Mouse (Mus musculus): ENCODE measurements around the gene Gm20388. TPM values are rescaled to one million over a fixed set of nuclear protein-coding genes. Genes with fewer than 3 reads are reported as not detected.
"Not testable (repeated sequence)": the region's sequence is repeated elsewhere in the genome, so short reads cannot be mapped to it uniquely, and the experiment has no call there.

Gm20388 gene
- polyA plus RNA-seq, 1 experiment from 2014 or later: not detected

DNA sequence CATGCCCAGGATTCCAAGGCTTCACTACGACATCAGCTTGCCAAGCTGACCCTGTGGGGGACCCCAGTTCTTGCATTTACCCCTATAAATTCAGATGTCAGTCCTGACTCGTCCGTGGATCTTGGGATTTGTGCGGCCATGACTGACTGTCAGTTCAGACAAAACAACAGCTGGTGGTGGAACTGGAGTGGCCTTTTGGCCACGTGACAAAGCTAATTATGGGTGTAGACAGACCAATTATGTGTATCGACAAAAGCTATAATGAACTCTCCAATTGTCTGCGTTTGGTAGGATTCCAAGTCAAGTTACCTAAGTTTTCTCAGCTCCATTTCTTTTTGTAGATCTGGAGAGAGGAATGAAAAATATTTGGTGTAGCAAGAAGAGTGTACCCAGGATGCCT is 4259.1 kb downstream of the Gm20388 start:
- ATAC-seq (ENCODE audit: low FRiP score): no peak
- no peak for DNase-seq (ENCODE audit: low spot score)
- Histone ChIP-seq H3K4me3 (replicated peaks; ENCODE audit: low read length) (no peak overlapping the region), H3K4me2 (replicated peaks) (no peak overlapping the region), H3K4me1 (replicated peaks; ENCODE audit: control insufficient read depth, insufficient read depth, low read length) (peaks cover 7% of the 10 kb centered on the region), H3K27ac (no peak overlapping the region), H3K9ac (no peak overlapping the region), H3K36me3 (replicated peaks; ENCODE audit: control insufficient read depth, insufficient read depth) (no peaks in the 10 kb centered on the region), H3K9me3 (ENCODE audit: control insufficient read depth, low read length) (no peaks in the 10 kb centered on the region), H3K27me3 (ENCODE audit: control insufficient read depth, insufficient read depth, low read length) (no peaks in the 10 kb centered on the region)
- WGBS: 44% methylated on average over 7 of the region's 7 CpGs

DNA sequence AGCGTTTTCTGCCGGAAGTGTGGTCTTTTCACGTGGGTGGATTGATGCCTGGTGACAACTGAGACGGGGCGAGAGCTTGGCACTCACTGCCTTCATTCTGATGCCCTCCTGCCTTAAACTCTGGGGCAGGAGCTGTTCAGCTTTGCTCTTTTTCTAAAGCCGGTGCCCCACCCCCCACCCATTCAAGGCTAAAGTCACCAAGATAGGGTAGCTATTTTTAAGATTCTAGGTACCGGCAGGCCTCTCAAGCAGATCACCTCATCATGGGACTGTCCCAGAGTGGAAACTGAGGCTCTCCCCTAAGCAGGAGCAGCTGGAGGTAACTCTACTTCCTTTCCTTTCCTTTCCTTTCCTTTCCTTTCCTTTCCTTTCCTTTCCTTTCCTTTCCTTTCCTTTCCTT is 4260.0 kb downstream of the Gm20388 start:
- H3K4me1 ChIP-seq (replicated peaks; ENCODE audit: control insufficient read depth, insufficient read depth, low read length): peaks cover 10% of the 10 kb centered on the region
- H3K4me2 ChIP-seq (replicated peaks): no peak overlapping the region
- no peak for ATAC-seq (ENCODE audit: low FRiP score)
- 87% methylated on average over 7 of the region's 7 CpGs for WGBS
- no peak overlapping the region for H3K9ac ChIP-seq
- H3K36me3 ChIP-seq (replicated peaks; ENCODE audit: control insufficient read depth, insufficient read depth): no peaks in the 10 kb centered on the region
- no peak overlapping the region for H3K4me3 ChIP-seq (replicated peaks; ENCODE audit: low read length)
- H3K27me3 ChIP-seq (ENCODE audit: control insufficient read depth, insufficient read depth, low read length): no peaks in the 10 kb centered on the region
- no peak overlapping the region for H3K27ac ChIP-seq
- no peak for DNase-seq (ENCODE audit: low spot score)
- H3K9me3 ChIP-seq (ENCODE audit: control insufficient read depth, low read length): no peaks in the 10 kb centered on the region

DNA sequence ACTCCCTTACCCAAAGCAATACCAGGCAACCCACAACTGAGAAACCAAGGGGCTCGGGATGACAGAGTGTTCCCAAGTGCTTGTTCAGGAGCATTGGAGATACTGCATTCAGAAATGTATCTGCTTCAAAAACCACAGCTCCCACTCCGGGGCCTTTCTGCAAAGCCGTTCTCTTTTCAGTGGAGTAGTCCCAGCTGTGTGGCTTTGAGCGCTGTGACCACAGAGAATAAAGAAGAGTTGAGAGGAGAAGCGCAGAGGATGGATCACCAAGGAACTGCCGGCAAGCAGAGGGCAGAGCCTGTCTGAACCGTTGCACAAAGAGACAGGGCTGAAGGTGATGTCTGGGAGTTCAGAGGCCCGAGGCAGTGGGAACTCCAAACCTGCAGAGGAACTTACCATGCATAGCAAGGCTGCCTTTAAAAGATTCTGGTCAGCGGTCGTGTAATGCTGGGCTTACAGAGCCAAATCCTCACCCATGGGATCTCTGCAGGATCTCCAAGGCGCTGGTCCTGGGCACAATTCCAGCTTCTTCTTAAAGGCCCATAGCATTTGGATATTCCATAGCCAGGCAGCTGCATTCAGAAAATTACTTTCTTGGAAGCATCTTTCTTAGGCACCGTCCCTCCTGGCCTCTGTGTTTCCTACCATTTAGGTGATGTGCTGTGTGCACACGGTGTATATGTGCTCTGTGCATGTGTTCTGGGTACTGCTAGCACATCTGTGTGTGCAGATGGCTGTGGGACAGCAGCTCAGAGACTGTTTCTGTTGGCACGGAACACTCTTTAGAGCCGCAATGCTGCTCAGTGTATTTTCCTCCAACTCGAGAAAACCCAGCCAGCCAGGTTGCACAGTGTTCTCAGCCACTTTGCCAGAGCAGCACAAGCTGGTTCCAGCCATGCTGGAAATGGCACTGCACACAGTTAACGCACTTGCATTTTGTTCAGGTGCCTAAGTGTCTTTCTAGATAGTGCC is 4261.2 kb downstream of the Gm20388 start:
- 50% methylated on average over 17 of the region's 17 CpGs for WGBS
- no peaks in the 10 kb centered on the region for H3K36me3 ChIP-seq (replicated peaks; ENCODE audit: control insufficient read depth, insufficient read depth)
- H3K27me3 ChIP-seq (ENCODE audit: control insufficient read depth, insufficient read depth, low read length): no peaks in the 10 kb centered on the region
- H3K4me1 ChIP-seq (replicated peaks; ENCODE audit: control insufficient read depth, insufficient read depth, low read length): peaks cover 18% of the 10 kb centered on the region
- no peak overlapping the region for H3K4me3 ChIP-seq (replicated peaks; ENCODE audit: low read length)
- peak overlapping the region; percentile 51 for H3K27ac ChIP-seq
- no peaks in the 10 kb centered on the region for H3K9me3 ChIP-seq (ENCODE audit: control insufficient read depth, low read length)
- ATAC-seq (ENCODE audit: low FRiP score): peak; percentile 41; the same call in 1 of the 2 replicates
- no peak for DNase-seq (ENCODE audit: low spot score)
- H3K9ac ChIP-seq: no peak overlapping the region
- no peak overlapping the region for H3K4me2 ChIP-seq (replicated peaks)

DNA sequence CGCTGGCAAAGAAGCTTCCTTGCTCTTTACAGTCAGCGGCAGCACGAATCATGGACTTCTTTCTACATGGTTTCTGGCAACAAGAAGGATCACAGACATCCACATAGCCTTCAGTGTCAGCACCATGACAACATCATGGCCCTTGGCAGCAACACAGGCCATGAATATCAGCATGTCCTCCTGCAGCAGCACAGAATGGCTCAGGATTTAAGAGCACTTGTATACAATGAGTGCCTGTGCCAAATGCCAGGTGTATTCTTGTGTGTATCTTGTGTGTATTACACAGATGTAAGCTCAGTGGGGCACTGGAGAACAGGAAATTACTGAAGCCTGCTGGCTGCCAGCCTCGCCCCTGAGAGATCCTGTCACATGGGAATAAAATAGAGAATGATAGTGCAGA is 4263.0 kb downstream of the Gm20388 start:
- peaks cover 18% of the 10 kb centered on the region for H3K4me1 ChIP-seq (replicated peaks; ENCODE audit: control insufficient read depth, insufficient read depth, low read length)
- no peaks in the 10 kb centered on the region for H3K27me3 ChIP-seq (ENCODE audit: control insufficient read depth, insufficient read depth, low read length)
- H3K36me3 ChIP-seq (replicated peaks; ENCODE audit: control insufficient read depth, insufficient read depth): no peaks in the 10 kb centered on the region
- no peak overlapping the region for H3K27ac ChIP-seq
- H3K9me3 ChIP-seq (ENCODE audit: control insufficient read depth, low read length): no peaks in the 10 kb centered on the region
- no peak overlapping the region for H3K9ac ChIP-seq
- no peak overlapping the region for H3K4me2 ChIP-seq (replicated peaks)
- no peak overlapping the region for H3K4me3 ChIP-seq (replicated peaks; ENCODE audit: low read length)
- ATAC-seq (ENCODE audit: low FRiP score) (no peak), DNase-seq (ENCODE audit: low spot score) (no peak)
- 75% methylated on average over 4 of the region's 4 CpGs for WGBS

DNA sequence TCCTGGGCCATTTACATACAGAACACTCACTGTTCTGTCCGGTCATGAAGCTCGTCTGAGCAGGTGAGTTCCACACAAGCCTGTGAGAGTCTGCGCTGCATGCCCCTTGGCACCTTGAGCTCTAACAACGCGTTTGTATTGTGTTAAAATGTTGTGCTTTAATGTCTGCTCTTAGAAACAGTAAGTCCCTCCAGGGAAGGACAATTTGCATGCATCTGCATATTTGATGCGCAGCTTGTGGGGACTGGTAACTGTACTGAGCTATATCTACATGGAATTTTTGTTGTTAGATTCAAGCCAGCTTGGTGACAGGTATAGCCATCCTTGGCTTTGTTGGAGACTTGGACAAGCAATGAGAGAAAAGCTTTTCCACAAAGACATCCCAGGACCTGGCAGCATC is 4265.5 kb downstream of the Gm20388 start:
- no peak; the same call in 1 of the 2 replicates for ATAC-seq (ENCODE audit: low FRiP score)
- Histone ChIP-seq H3K27ac (0 out of 2 replicates have a peak overlapping the region, but pooled peaks have one; percentile 35), H3K4me3 (replicated peaks; ENCODE audit: low read length) (no peak overlapping the region), H3K9me3 (ENCODE audit: control insufficient read depth, low read length) (no peaks in the 10 kb centered on the region), H3K4me2 (replicated peaks) (no peak overlapping the region), H3K4me1 (replicated peaks; ENCODE audit: control insufficient read depth, insufficient read depth, low read length) (peaks cover 18% of the 10 kb centered on the region), H3K9ac (no peak overlapping the region), H3K36me3 (replicated peaks; ENCODE audit: control insufficient read depth, insufficient read depth) (no peaks in the 10 kb centered on the region), H3K27me3 (ENCODE audit: control insufficient read depth, insufficient read depth, low read length) (no peaks in the 10 kb centered on the region)
- no peak for DNase-seq (ENCODE audit: low spot score)
- WGBS: 49% methylated on average over 6 of the region's 6 CpGs

DNA sequence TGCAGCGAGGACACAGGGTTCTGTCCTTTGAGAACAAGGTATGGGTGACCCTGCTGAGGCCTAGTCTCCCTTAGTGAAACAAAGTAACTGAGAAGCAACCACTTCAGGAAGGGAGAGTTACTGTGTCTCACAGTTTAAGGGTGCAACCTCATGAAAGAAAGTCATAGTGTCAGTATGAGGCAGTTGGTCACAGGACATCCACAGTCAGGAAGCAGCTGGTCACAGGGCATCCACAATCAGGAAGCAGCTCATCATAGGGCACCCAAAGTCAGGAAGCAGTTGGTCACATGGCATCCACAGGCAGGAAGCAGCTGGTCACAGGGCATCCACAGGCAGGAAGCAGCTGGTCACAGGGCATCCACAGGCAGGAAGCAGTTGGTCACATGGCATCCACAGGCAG is 4266.5 kb downstream of the Gm20388 start:
- H3K27ac ChIP-seq; H3K4me3 ChIP-seq (replicated peaks; ENCODE audit: low read length); H3K4me2 ChIP-seq (replicated peaks); H3K9me3 ChIP-seq (ENCODE audit: control insufficient read depth, low read length); H3K36me3 ChIP-seq (replicated peaks; ENCODE audit: control insufficient read depth, insufficient read depth); H3K27me3 ChIP-seq (ENCODE audit: control insufficient read depth, insufficient read depth, low read length); DNase-seq (ENCODE audit: low spot score); ATAC-seq (ENCODE audit: low FRiP score); H3K9ac ChIP-seq: not testable (repeated sequence)
- WGBS: 89% methylated on average over 1 of the region's 1 CpGs
- peaks cover 11% of the 10 kb centered on the region for H3K4me1 ChIP-seq (replicated peaks; ENCODE audit: control insufficient read depth, insufficient read depth, low read length)

DNA sequence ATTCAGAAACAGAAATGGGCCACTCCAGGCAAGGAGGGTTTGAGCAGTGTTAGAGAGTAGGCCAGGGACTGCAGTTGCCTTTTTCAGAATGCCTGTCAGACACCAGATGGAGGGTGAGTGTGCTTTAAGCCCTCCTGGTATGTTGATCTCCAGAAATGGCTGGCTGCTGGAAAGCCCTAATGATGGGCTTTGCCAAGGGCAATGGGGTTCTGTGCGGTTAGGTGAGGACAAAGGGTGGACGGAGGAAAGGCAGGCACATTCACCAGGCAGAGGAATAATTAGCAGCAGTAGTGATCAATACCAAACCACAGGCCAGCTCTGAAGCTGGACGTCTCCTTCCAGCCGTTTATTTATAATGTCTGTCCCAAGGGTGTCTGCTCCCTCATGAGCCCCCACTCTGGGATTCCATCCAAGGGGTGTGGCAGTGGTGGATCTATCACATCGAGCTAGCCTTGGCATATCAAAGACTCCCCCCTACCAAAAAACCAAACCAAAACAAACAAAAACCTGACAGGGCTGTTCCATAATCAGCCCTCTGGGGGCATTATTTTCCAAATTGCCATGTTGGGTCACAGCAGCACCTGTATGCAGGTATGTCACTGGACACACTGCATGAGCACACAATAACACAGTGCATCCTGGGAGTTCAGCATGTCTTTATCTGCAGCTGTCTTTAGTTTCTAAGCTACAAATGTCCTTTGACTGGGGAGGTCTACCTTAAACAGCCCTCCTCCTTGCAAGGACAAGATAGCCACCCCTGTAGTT is 4270.2 kb downstream of the Gm20388 start:
- DNase-seq (ENCODE audit: low spot score): no peak
- H3K27ac ChIP-seq: no peak overlapping the region
- no peaks in the 10 kb centered on the region for H3K9me3 ChIP-seq (ENCODE audit: control insufficient read depth, low read length)
- H3K36me3 ChIP-seq (replicated peaks; ENCODE audit: control insufficient read depth, insufficient read depth): no peaks in the 10 kb centered on the region
- no peak overlapping the region for H3K4me2 ChIP-seq (replicated peaks)
- peaks cover 19% of the 10 kb centered on the region for H3K4me1 ChIP-seq (replicated peaks; ENCODE audit: control insufficient read depth, insufficient read depth, low read length)
- no peaks in the 10 kb centered on the region for H3K27me3 ChIP-seq (ENCODE audit: control insufficient read depth, insufficient read depth, low read length)
- no peak for ATAC-seq (ENCODE audit: low FRiP score)
- H3K4me3 ChIP-seq (replicated peaks; ENCODE audit: low read length): no peak overlapping the region
- WGBS: 67% methylated on average over 5 of the region's 5 CpGs
- H3K9ac ChIP-seq: no peak overlapping the region

DNA sequence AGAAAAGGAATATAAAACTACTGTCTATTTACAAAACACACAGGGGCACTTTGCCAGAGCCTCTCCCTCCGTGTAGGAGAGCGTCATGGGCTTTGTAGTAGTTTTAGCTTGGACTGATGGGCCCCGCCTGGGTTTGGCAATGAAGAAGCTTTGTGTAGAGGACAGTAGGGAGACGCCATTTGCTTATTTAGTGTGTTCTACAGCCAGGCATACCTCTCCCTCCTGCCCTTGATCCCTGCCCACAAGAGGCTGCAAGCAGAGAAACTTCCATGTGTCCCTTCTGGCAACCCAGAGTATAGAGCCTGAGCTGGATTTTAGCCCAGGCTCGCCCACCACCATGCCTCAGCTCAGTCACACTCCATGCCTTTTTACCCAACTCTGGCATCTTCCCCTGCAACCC is 4271.1 kb downstream of the Gm20388 start:
- peaks cover 13% of the 10 kb centered on the region for H3K4me1 ChIP-seq (replicated peaks; ENCODE audit: control insufficient read depth, insufficient read depth, low read length)
- no peaks in the 10 kb centered on the region for H3K27me3 ChIP-seq (ENCODE audit: control insufficient read depth, insufficient read depth, low read length)
- DNase-seq (ENCODE audit: low spot score): no peak
- H3K27ac ChIP-seq: no peak overlapping the region
- H3K9me3 ChIP-seq (ENCODE audit: control insufficient read depth, low read length): no peaks in the 10 kb centered on the region
- ATAC-seq (ENCODE audit: low FRiP score): no peak
- H3K4me2 ChIP-seq (replicated peaks): no peak overlapping the region
- H3K36me3 ChIP-seq (replicated peaks; ENCODE audit: control insufficient read depth, insufficient read depth): no peaks in the 10 kb centered on the region
- no peak overlapping the region for H3K4me3 ChIP-seq (replicated peaks; ENCODE audit: low read length)
- no peak overlapping the region for H3K9ac ChIP-seq
- 84% methylated on average over 5 of the region's 5 CpGs for WGBS

DNA sequence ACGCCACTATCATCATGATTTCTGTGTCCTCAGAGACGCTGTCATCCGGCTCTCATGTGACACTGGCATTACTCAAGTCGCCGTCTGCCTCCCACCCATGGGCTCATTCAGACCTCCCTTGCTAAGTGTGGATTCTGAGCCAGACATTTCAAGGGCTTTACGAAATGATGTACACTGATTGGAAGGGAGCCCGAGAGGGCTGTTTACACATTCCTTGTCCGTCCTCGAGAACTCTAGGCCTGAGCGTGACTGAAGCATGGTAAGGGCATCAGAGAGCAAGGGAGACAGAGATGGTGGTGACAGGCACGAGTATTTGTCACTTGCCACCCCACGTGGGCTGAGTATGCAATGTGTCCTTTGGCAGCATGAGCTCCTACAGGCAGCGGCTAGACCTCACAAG is 4271.6 kb downstream of the Gm20388 start:
- Histone ChIP-seq H3K9ac (no peak overlapping the region), H3K4me3 (replicated peaks; ENCODE audit: low read length) (no peak overlapping the region), H3K4me2 (replicated peaks) (no peak overlapping the region), H3K27me3 (ENCODE audit: control insufficient read depth, insufficient read depth, low read length) (no peaks in the 10 kb centered on the region), H3K9me3 (ENCODE audit: control insufficient read depth, low read length) (no peaks in the 10 kb centered on the region), H3K36me3 (replicated peaks; ENCODE audit: control insufficient read depth, insufficient read depth) (no peaks in the 10 kb centered on the region), H3K27ac (no peak overlapping the region), H3K4me1 (replicated peaks; ENCODE audit: control insufficient read depth, insufficient read depth, low read length) (peaks cover 13% of the 10 kb centered on the region)
- 60% methylated on average over 13 of the region's 13 CpGs for WGBS
- no peak for DNase-seq (ENCODE audit: low spot score)
- ATAC-seq (ENCODE audit: low FRiP score): peak; percentile 46; the same call in 1 of the 2 replicates
